Mouse (Mus musculus) intestine, embryonic 15.5 days (tissue): ENCODE measurements at regions not wholly inside any gene's neighbourhood (a gene's known extent, or its start where the extent isn't known, plus 50 kb on each side); places are given as distances from the start of the nearest gene placed in this dataset.

ENCODE experiments used
- ATAC-seq: fragments of 200-750 bp; cut with Nextera tagmentation; 2 replicates; pipeline ENCODE4 v1.8.0; 2017; ENCODE audit warnings: moderate TSS enrichment, moderate library complexity
- H3K27ac ChIP-seq: fragments of 300-500 bp; sonication (generic); 2 replicates; pipeline ENCODE4 v1.5.1; 2015; ENCODE audit warnings: mild to moderate bottlenecking, inconsistent platforms
- H3K27me3 ChIP-seq: fragments of 300-500 bp; sonication (generic); replicated peaks from 2 replicates; pipeline ENCODE4 v1.6.1; 2015; ENCODE audit warnings: inconsistent platforms
- H3K36me3 ChIP-seq: fragments of 300-500 bp; sonication (generic); 2 replicates; pipeline ENCODE4 v1.6.1; 2015; ENCODE audit warnings: inconsistent platforms
- H3K4me1 ChIP-seq: fragments of 300-500 bp; sonication (generic); replicated peaks from 2 replicates; pipeline ENCODE4 v1.6.1; 2015; ENCODE audit warnings: inconsistent platforms
- H3K4me2 ChIP-seq: fragments of 300-500 bp; sonication (generic); replicated peaks from 2 replicates; pipeline ENCODE4 v1.6.1; 2015; ENCODE audit warnings: mild to moderate bottlenecking, inconsistent platforms
- H3K4me3 ChIP-seq: fragments of 300-500 bp; sonication (generic); replicated peaks from 2 replicates; pipeline ENCODE4 v1.5.1; 2015; ENCODE audit warnings: inconsistent platforms
- H3K9ac ChIP-seq: fragments of 300-500 bp; sonication (generic); 2 replicates; pipeline ENCODE4 v1.6.1; 2015; ENCODE audit warnings: inconsistent platforms
- H3K9me3 ChIP-seq: fragments of 300-500 bp; sonication (generic); 2 replicates; pipeline ENCODE4 v1.6.1; 2016; ENCODE audit warnings: inconsistent platforms
- WGBS: fragments of 180-500 bp; shearing (Covaris S2); methylation state at CpG from one replicate; pipeline ENCODE4 v1.1.7; 2015; 5-methylcytosine and 5-hydroxymethylcytosine counted together

GRCm38 (mm10) chr10:30132243-30132642 is 68.1 kb downstream of the Cenpw start:
- ATAC-seq: no peak
- H3K27me3 ChIP-seq: no peaks in the 10 kb centered on the region
- H3K4me1 ChIP-seq: no peaks in the 10 kb centered on the region
- no peak overlapping the region for H3K4me2 ChIP-seq
- no peaks in the 10 kb centered on the region for H3K9me3 ChIP-seq
- no peak overlapping the region for H3K9ac ChIP-seq
- H3K27ac ChIP-seq: no peak overlapping the region
- no peaks in the 10 kb centered on the region for H3K36me3 ChIP-seq
- H3K4me3 ChIP-seq: no peak overlapping the region

GRCm38 (mm10) chr10:30110341-30110740 is 90.0 kb downstream of the Cenpw start:
- Histone ChIP-seq H3K4me2 (no peak overlapping the region), H3K27me3 (no peaks in the 10 kb centered on the region), H3K9me3 (no peaks in the 10 kb centered on the region), H3K9ac (no peak overlapping the region), H3K4me1 (no peaks in the 10 kb centered on the region), H3K27ac (no peak overlapping the region), H3K36me3 (no peaks in the 10 kb centered on the region), H3K4me3 (no peak overlapping the region)
- no peak for ATAC-seq
- 67% methylated on average over 3 of the region's 3 CpGs for WGBS

DNA sequence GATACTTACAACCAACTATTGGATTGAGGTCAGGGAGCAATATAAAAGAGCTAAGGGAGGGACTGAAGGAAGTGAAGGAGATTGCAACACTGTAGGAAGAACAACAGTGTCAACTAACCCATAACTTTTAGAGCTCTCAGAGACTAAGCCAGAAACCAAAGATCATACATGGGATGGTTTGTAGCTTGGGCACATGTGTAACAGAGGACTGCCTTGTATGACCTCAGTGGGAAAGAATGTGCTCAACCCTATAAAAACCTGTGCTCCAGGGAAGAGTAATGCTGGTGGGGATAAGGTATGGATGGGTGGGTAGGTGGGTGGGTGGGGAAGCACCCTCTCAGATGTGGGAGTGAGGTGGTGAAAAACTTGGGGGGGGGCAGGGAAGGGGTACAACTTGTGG is 97.9 kb downstream of the Cenpw start:
- no peak overlapping the region for H3K9ac ChIP-seq
- H3K9me3 ChIP-seq: no peaks in the 10 kb centered on the region
- no peaks in the 10 kb centered on the region for H3K36me3 ChIP-seq
- H3K27ac ChIP-seq: no peak overlapping the region
- no peak overlapping the region for H3K4me3 ChIP-seq
- H3K4me1 ChIP-seq: no peaks in the 10 kb centered on the region
- no peak overlapping the region for H3K4me2 ChIP-seq
- H3K27me3 ChIP-seq: no peaks in the 10 kb centered on the region
- no peak for ATAC-seq

- H3K27ac ChIP-seq: no peak overlapping the region
- no peaks in the 10 kb centered on the region for H3K4me1 ChIP-seq
- H3K36me3 ChIP-seq: no peaks in the 10 kb centered on the region
- no peak overlapping the region for H3K4me2 ChIP-seq
- no peak for ATAC-seq
- H3K9me3 ChIP-seq: no peaks in the 10 kb centered on the region
- H3K9ac ChIP-seq: no peak overlapping the region
- H3K4me3 ChIP-seq: no peak overlapping the region
- H3K27me3 ChIP-seq: no peaks in the 10 kb centered on the region
Observed at GRCm38 (mm10) chr10:30094603-30095002, 105.8 kb downstream of the Cenpw start.

DNA sequence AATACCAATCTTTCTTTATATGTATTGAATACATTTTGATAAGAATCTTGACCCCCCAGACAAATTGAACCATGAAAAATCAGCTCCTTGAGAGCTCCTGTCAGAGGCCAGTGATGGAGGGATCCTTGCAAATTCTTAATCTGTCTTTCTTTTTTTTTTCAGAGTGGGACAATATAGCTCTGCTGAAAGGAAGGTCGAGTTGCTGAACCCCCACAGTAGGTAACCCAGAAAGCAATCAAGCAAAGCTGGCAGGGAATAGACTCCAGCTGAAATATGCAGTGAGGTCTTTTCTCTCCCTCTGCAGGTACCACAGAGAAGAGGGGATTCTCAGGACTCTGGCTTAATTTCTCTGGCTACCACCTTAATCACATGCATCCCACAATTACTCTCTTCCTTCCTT is 108.8 kb downstream of the Cenpw start:
- Histone ChIP-seq H3K4me3 (no peak overlapping the region), H3K9ac (no peak overlapping the region), H3K27ac (no peak overlapping the region), H3K9me3 (no peaks in the 10 kb centered on the region), H3K36me3 (no peaks in the 10 kb centered on the region), H3K4me2 (no peak overlapping the region), H3K27me3 (no peaks in the 10 kb centered on the region), H3K4me1 (no peaks in the 10 kb centered on the region)
- WGBS: 14% methylated on average over 1 of the region's 1 CpGs
- ATAC-seq: no peak

- Histone ChIP-seq H3K4me1 (no peaks in the 10 kb centered on the region), H3K36me3 (no peaks in the 10 kb centered on the region), H3K4me2 (no peak overlapping the region), H3K4me3 (no peak overlapping the region), H3K9me3 (no peaks in the 10 kb centered on the region), H3K9ac (no peak overlapping the region), H3K27me3 (no peaks in the 10 kb centered on the region), H3K27ac (no peak overlapping the region)
- ATAC-seq: 0 out of 2 replicates have a peak, but pooled peaks have one; percentile 36
- WGBS: 36% methylated on average over 7 of the region's 7 CpGs
Observed at GRCm38 (mm10) chr10:30089406-30089805, 111.0 kb downstream of the Cenpw start.

DNA sequence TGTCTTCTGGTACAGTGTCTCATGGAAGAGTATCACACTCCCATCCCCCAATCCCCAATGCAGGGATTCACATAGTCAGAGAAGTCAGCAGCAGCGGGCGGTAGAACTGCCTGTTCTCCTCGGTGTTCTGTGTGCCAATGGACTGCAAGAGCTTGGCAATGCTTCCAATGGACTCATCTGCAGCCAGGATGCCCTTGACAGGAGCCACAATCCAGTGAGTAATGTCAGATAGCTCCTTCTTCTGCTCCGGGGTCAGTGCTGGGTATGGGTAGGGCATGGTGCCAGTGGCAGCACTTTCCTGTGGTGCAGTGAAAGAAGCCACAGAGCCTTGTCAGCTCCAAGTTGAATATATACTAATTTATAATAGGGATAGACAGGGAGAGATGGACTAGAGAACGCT is 115.3 kb downstream of the Cenpw start:
- no peak overlapping the region for H3K4me2 ChIP-seq
- H3K27ac ChIP-seq: no peak overlapping the region
- H3K9me3 ChIP-seq: no peaks in the 10 kb centered on the region
- H3K9ac ChIP-seq: no peak overlapping the region
- WGBS: 91% methylated on average over 5 of the region's 5 CpGs
- no peak for ATAC-seq
- H3K4me1 ChIP-seq: no peaks in the 10 kb centered on the region
- H3K4me3 ChIP-seq: no peak overlapping the region
- H3K36me3 ChIP-seq: no peaks in the 10 kb centered on the region
- no peaks in the 10 kb centered on the region for H3K27me3 ChIP-seq

GRCm38 (mm10) chr10:30066692-30067091 is 133.7 kb downstream of the Cenpw start:
- 64% methylated on average over 2 of the region's 2 CpGs for WGBS
- Histone ChIP-seq H3K9ac (no peak overlapping the region), H3K9me3 (no peaks in the 10 kb centered on the region), H3K36me3 (no peaks in the 10 kb centered on the region), H3K4me2 (no peak overlapping the region), H3K27ac (no peak overlapping the region), H3K27me3 (no peaks in the 10 kb centered on the region), H3K4me1 (no peaks in the 10 kb centered on the region), H3K4me3 (no peak overlapping the region)
- no peak for ATAC-seq

DNA sequence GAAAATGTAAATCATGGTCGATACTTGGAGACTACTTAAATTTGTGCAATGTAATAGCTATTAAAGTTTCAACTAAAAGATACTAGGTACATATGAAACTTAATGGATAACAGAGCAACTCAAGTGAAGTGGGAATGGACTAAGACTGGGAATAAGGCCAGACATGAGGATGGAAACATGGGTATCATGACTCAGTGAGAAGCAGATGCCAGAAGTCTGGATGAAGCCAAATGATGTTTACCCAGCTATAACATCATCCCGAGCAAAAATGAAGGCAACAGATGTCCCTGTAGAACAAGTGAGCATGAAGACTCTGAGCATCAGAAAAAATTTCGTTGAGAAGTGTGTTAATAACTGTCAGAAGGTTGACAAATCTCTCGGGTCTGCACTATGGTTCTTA is 169.7 kb downstream of the Cenpw start:
- Histone ChIP-seq H3K9me3 (no peaks in the 10 kb centered on the region), H3K4me1 (no peaks in the 10 kb centered on the region), H3K4me3 (no peak overlapping the region), H3K9ac (no peak overlapping the region), H3K27ac (no peak overlapping the region), H3K36me3 (no peaks in the 10 kb centered on the region), H3K4me2 (no peak overlapping the region), H3K27me3 (no peaks in the 10 kb centered on the region)
- no peak for ATAC-seq
- WGBS: 63% methylated on average over 4 of the region's 4 CpGs

DNA sequence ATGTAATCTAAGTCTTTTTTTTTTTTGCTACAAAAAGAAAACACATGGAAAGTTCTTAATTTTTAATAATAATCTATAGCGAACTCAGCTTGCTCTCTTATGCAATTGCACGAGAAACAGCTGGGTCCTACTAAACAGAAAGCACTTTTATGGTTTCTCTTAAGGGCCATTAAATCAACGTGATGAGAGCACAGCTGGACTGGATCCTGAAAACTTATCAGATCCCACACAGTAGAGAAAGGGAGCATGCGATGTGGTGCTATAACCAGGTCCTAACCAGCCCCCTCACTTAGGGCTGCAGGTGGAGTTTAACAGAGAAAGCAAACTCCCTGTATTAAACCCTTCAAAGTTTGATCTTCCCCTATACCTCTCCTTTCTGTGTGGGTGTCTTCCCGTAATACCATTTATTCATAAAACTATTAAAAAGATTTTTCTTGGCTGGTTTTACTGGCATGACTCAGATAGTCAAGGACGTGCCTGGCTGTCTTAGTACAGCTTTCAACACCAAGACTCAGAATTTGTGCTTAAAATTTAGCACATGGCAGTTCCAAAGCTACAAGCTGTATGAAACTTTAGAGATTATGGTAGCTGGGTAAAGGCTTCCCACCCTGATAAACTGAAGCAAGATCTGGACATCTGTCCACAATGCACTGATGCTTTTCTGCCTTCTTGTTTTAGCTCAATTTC is 197.3 kb downstream of the Cenpw start:
- H3K4me1 ChIP-seq: no peaks in the 10 kb centered on the region
- H3K27ac ChIP-seq: no peak overlapping the region
- H3K36me3 ChIP-seq: no peaks in the 10 kb centered on the region
- H3K4me3 ChIP-seq: no peak overlapping the region
- no peaks in the 10 kb centered on the region for H3K9me3 ChIP-seq
- peak; percentile 69; the same call in 1 of the 2 replicates for ATAC-seq
- no peak overlapping the region for H3K9ac ChIP-seq
- no peak overlapping the region for H3K4me2 ChIP-seq
- H3K27me3 ChIP-seq: no peaks in the 10 kb centered on the region
- 42% methylated on average over 6 of the region's 6 CpGs for WGBS

GRCm38 (mm10) chr10:30000836-30001235 is 199.5 kb downstream of the Cenpw start:
- H3K4me3 ChIP-seq: no peak overlapping the region
- WGBS: 53% methylated on average over 2 of the region's 2 CpGs
- H3K27ac ChIP-seq: no peak overlapping the region
- H3K27me3 ChIP-seq: no peaks in the 10 kb centered on the region
- H3K9me3 ChIP-seq: no peaks in the 10 kb centered on the region
- H3K36me3 ChIP-seq: no peaks in the 10 kb centered on the region
- no peaks in the 10 kb centered on the region for H3K4me1 ChIP-seq
- H3K9ac ChIP-seq: no peak overlapping the region
- ATAC-seq: 0 out of 2 replicates have a peak, but pooled peaks have one; percentile 47
- H3K4me2 ChIP-seq: no peak overlapping the region

GRCm38 (mm10) chr10:29981539-29981938 is 218.8 kb downstream of the Cenpw start:
- no peak overlapping the region for H3K9ac ChIP-seq
- ATAC-seq: no peak
- no peak overlapping the region for H3K27ac ChIP-seq
- no peak overlapping the region for H3K4me2 ChIP-seq
- H3K4me3 ChIP-seq: no peak overlapping the region
- no peaks in the 10 kb centered on the region for H3K4me1 ChIP-seq
- H3K27me3 ChIP-seq: no peaks in the 10 kb centered on the region
- 74% methylated on average over 2 of the region's 2 CpGs for WGBS
- no peaks in the 10 kb centered on the region for H3K36me3 ChIP-seq
- no peaks in the 10 kb centered on the region for H3K9me3 ChIP-seq
